Mouse (Mus musculus) brain, adult 2 months (tissue): ENCODE measurements around the gene Capn10.
"Not testable (repeated sequence)": the region's sequence is repeated elsewhere in the genome, so short reads cannot be mapped to it uniquely, and the experiment has no call there.

Experiments
- DNase-seq: peaks from one replicate; pipeline ENCODE4 v3.0.0; 2011; ENCODE audit warnings: low read depth, low spot score

The Capn10 gene

GRCm38 (mm10) chr1:92919775-92920174 is 14.4 kb upstream of the Capn10 start:
- DNase-seq, result no peak

DNA sequence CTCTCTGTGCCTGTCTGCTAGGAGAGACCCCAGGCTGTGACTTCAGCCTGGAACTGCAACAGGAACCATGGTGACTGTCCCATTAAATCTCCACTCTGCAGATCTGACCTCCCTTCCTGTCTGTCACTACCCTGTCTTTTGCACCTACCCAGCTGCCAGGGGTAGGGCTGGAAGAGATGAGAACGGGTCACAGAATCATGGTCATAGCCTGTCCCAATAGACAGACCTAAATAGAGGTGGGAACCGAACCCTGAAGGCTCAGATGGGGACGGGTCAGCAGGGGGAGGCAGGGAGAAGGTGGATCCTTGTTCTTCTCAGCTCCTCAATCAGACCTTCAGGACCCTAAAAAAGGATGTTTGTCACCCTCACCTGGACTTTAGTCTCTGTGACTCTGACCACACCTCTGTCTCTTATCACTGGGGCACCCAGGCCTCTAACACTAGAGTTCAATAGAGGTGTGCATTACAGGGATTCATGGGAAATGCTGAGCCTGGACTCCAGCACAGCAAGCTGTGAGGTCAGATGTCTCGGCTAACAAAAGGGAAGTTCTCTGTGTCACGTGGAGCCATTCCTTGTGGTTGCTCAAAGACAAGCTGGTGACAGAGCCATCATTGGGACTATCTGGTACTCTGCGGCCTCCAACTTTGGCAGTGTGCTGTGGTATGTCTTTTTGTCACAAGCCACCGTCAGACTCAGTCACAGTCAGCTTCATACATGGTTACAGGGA is 13.5 kb upstream of the Capn10 start:
- DNase-seq, result no peak

GRCm38 (mm10) chr1:92921496-92921895 is 12.7 kb upstream of the Capn10 start:
- DNase-seq, result no peak

GRCm38 (mm10) chr1:92930171-92930706 is 3.9 kb upstream of the Capn10 start:
- no peak for DNase-seq

- no peak for DNase-seq
These were observed 565 bp upstream of the Capn10 start for GRCm38 (mm10) chr1:92933611-92934010.

GRCm38 (mm10) chr1:92935054-92935962 is 1.1 kb downstream of the Capn10 start:
- peak; percentile 34 for DNase-seq

DNA sequence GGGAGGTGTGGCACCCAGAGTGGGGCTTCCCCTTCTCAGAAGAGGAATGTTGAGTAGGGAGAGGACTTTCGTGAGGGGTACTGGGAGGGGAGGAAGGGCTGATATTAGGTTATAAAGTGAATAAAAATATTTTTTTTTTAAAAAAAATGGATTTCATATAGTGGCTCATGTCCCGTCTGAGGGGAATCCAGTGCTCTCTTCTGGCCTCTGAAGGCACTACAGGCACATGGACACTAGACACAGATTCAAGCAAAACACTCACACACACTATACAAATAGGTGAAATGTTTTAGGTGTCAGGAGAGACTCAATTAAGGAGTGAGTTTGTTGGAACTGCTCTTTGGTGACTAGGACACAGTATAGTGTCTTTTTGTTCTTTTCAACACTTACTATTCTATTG is 1.8 kb downstream of the Capn10 start:
- no peak for DNase-seq

- no peak for DNase-seq
These were observed 2.3 kb downstream of the Capn10 start for GRCm38 (mm10) chr1:92936467-92936866.

DNA sequence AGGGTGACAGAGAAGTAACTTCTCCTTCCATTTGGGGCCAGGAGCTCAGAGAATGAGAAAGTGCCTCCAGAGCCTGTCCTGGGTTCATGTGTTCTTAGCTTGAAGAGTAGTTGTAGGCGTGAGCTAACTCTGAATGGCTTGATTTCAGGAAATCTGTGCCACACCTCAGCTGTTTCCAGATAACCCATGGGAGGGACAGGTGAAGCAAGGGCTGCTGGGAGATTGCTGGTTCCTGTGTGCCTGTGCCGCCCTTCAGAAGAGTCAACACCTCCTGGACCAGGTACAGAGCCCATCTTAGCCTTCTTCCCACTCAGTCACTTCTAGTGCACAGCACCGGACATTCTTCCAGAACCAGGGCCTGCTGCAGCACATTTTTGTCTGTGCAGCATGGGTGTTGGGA is 3.6 kb downstream of the Capn10 start:
- no peak for DNase-seq

DNA sequence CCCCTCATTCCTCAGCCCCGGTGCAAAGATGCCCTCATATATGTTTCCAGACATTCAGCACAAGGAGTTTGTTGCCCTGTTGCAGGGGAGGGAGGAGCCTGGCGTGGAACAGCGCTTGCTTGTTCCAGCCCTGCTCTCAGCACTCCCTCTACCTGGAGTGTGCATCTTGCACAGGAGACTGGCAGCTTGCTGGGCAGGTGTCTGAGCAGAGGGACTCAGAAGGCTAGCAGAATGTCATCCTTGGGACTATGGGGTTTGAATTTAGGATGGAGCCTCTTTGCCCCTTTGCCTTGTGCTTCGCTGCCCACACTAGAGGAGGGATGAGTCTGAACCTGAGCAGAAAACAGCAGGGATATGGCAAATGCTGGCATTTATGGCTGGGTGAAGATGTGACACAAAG is 5.6 kb downstream of the Capn10 start:
- no peak for DNase-seq

DNA sequence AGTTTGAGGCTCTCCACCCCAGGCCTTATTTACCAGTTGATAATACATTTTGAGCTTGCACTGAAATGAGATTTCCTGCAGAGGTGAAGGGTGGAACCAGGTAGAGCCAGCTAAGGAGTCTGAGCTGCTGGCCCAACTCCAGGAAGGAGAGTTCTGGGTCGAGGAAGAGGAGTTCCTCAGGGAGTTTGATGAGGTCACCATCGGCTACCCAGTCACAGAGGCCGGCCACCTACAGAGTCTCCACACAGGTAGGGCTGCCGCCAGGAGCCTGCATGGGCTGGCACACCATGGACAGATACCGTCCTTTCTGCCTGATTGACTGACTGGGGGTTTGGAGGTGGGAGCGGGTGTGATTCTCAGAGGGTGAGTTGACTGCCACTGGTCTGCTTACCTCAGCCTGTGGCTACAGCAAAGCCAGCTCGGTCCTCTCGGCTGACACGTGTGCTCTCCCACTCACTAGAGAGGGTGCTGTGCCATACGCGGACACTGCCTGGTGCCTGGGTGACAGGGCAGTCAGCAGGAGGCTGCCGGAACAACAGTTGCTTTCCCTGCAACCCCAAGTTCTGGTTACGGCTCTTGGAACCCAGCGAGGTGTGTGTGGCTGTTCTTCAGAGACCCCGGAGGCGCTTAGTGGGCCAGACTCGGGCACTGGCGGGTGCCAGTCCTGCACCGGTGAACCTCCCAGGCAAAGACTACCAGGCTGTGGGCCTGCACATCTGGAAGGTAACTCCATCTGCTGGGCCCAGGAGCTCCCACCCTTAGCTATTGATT is 9.2 kb downstream of the Capn10 start:
- DNase-seq, result no peak

DNA sequence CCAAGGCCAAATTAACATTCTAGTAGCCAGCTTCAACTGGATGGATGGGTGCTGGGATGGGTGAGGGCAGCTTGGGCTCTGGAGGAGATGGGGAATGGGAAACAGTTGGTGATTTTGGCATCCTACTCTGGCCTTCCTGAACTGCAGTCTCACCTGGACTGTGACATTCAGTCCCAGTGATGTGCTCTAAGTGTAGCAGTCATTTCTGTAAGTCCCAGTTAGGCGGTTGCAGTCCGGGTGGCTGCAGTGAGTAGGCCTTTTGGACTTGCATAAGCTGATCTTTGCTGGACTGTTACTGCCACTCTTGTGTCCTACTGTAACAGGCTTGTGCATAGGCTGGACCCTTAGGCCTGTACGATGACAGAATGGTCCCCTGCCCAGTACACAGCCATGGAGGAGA is 13.8 kb downstream of the Capn10 start:
- no peak for DNase-seq

- peak; percentile 18 for DNase-seq
These were observed 15.2 kb downstream of the Capn10 start for GRCm38 (mm10) chr1:92949426-92949825.

GRCm38 (mm10) chr1:92950607-92951006 is 16.4 kb downstream of the Capn10 start, which contains the start of gene Gpr35:
Gpr35 (plus strand) TSS chr1:92950865.
- no peak for DNase-seq

- no peak for DNase-seq
These were observed 19.5 kb downstream of the Capn10 start for GRCm38 (mm10) chr1:92953641-92954040.

- DNase-seq, result peak; percentile 9
These were observed 22.6 kb downstream of the Capn10 start for GRCm38 (mm10) chr1:92956571-92957335.

GRCm38 (mm10) chr1:92958999-92959398 is 24.8 kb downstream of the Capn10 start:
- DNase-seq, result no peak

GRCm38 (mm10) chr1:92970791-92971190 is 36.6 kb downstream of the Capn10 start:
- DNase-seq, result not testable (repeated sequence)

DNA sequence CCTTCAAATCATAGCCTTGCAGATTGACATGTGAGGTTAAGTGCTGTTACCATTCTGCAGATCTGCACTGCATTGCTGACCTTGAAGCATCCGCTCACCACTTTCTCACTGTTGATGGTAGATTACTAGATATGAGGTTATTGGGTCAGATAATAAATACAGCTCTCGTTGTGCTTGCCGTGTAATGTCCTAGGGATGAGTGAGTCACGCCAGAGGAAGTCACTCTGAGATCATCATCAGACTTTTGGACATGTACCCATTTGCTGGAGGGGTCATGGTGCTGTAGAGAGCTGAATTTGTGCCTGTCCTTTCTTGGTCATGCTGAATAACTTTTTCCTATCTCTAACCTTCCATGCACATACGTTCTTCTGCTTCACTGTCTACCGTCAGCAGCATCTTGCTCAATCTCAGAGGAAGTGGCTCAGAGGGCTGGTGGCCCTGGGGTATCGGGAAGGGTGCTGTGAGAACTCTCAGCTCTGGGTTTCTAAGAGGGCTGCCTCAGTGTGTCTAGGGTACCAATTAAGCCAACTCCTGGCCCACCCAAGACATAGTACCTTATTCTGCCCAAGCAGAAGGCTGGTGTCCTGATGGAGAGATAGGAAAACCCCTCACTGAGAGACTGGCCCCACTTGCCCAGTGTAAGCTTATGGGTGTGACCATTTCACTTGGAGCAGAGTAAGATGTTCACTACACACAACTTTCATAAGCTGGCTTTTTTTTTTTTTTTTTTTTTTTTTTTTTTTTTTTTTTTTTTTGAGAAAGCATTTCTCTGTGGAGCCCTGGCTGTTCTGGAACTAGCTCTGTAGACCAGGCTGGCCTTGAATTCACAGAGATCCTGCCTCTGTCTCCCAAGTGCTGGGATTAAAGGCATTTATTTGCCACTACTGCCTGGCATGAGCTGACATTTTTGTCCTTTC is 38.0 kb downstream of the Capn10 start:
- DNase-seq, result no peak

DNA sequence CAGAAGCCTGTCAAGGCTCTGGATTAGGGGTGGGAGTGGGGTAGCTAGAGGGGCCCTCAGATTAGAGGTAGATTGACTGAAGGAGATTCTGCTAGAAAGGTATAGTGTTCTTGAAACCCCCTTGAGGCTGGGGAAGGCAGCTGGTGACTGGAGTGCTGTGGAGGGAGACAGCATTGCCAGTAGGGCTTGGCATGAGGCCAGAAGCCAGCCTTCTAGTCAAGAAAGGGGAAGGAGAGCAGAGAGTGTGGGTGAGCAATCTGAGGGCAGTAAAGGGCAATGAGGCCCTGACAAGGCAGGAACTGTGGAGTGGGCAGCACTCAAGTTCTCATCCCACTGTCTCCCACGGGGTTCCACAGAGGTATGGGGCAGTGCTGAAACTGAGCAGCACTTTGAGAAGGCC is 38.7 kb downstream of the Capn10 start:
- peak; percentile 67 for DNase-seq
